Mouse (Mus musculus): ENCODE measurements around the gene Ubtd2.

DNA sequence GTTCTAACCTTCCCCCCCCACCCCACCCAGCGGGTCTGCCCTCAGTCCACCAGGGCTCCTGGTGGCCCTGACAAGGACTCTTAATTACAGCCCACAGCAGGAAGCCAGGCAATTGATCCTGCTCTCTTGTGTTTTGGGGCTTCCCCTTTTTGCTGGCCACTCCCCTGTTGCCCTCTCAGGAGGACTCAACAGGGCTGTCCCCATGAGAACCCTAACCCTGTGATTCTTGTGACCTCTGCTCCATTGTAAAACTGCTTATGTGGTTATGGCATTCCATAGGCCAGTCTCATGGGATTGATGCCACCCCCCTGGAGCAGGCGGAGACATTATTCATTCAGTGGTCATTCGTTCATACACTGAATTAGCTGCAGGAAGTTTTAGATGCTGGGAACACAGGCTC is 108.5 kb downstream of the Ubtd2 start:
- TF ChIP-seq GATA1 (IDR thresholded peaks at IDR 0.05; ENCODE audit: low read length) (no peak), TAL1 (IDR thresholded peaks at IDR 0.05; ENCODE audit: low read length) (no peak)
